Mouse (Mus musculus) liver, embryonic 14.5 days (tissue): ENCODE data around the gene Ralgps1.

Source experiments
- CTCF ChIP-seq: IDR thresholded peaks from 2 replicates; pipeline ENCODE4 v1.5.1; 2016; ENCODE audit warnings: antibody characterized with exemption, low read depth, control low read depth
- EP300 ChIP-seq: IDR thresholded peaks from 2 replicates; pipeline ENCODE4 v1.6.1; 2016; ENCODE audit warnings: antibody characterized with exemption, low read depth

DNA sequence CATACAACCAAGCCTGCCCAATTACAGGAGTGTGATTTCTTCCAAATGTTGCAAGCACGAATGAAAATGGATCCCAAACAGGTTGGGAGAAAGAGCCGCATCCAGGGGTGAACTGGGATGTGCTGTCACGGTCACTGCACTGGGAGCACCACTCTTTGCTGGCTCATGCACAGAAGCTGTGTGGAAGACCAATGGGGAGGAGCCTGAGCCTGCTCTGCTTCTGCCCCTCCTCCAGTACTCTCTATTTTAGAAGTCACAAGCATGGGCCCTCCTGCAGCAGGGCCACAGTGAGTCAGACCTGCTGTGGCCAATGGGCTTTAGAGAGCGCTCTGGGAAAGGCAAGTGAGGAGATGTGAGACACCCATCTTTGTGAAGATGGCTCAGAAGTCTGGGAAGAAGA lies 25.3 kb downstream of the Ralgps1 start:
- no peak for TF ChIP-seq CTCF
- TF ChIP-seq EP300 = no peak
